Mouse (Mus musculus): ENCODE data around the gene Exoc6.
"Not testable (repeated sequence)": the region's sequence is repeated elsewhere in the genome, so short reads cannot be mapped to it uniquely, and the experiment has no call there.

Gene Exoc6

DNA sequence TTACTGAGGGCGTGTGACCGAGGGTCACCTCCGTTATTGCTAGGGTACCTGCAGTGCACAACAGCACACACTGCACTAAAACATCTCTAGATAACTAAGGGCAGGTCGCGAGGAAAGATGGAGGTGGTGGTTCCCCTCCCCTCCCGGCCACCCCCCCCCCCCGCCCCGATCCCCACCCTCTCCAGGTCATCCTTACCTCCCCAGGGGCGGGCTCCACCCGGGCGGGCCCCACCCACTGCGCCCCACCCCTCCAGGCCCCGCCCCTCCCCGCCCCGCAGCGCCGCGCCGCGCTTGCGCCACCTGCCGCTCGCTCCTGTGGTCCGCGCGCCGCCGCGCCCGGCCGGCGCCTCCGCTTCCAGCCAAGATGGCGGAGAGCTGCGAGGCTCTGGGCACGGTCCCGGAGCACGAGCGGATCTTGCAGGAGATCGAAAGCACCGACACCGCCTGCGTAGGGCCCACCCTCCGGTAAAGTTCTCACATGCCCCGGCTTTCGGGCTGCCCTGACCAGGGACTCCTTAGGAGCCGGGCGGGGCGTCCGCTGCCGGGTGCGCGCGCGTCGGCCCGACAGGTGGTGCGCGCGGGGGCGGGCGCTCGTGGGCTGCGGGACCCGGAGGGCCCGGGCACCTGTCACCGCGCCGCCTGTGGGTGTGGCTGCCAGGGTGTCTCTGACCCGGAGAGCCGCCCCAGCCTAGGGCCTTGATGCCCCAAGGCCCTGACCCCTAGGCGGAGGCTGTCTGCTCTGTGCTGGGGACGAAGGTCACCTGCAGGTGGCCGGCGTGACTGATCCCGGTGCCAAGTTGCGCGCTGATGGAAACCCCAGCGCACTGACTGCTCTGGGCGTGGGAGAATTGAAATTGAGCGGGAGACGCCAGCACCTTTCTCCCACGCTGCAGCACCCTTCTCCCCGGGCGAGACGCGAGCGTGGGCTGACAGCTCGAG, at the start of gene Exoc6:
Gene Exoc6 (plus strand): TSS at position 318 of the 939 bp plus-strand sequence.
- DNase-seq (ENCODE audit: low read depth, low spot score), result peak; percentile 91

DNA sequence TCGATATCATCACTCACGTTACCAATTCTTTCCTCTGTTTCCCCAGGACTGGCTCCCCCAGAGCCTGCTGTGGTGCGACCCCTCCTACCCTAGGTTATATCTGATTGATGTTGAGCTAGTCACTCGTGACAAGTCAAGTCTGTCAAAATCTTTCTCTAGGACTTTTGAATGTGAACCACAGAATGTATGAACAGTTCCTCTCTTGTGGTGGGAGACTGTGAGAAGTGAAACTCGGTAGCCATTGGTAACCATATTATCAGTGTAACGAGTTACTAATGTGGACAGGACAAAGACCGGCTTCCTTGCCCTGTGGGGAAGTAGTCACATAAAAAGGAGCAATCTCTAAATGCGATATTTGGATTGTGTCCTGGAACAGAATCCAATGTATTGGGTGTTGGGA, 47.2 kb upstream of the Exoc6 start:
- no peak for DNase-seq (ENCODE audit: low read depth, low spot score)

DNA sequence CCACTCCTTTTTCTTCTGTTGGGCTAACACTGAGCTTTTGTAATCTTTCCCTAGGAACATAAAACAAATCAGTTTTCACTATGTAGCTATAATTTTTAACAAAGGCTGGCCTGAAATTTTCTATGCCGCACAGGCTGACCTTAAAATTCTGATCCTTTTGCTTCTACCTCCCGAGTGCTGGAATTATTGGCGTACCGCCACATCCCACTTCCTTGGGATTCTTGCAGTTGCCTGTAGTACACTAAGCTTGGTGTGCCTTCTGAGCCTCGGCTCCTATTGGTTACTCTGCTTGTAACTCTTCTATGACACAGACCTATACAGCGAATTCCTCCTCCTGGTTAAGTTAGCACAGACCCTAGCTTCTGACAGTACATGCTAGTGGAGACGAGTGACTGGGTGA, 44.2 kb upstream of the Exoc6 start:
- DNase-seq (ENCODE audit: low read depth, low spot score), result no peak

DNA sequence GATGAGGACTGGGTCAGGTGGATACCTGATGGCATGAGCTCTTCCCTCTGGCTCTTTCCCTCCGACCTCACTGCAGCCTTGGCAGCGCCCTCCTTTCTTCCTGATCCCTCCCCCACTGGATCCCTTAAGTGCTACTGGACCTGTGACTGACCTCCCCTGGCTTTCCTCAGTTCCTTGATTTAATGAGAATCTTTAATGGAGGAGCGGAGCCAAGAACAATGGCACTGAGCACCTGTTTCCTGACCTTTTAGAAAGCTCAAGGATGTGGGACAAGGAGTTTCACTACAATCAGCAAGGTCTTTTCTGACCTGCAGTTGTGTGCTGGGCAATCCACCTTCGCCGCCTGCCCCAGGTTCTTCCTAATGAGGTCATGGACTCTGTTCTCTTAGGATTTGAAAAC, 43.6 kb upstream of the Exoc6 start:
- no peak for DNase-seq (ENCODE audit: low read depth, low spot score)

DNA sequence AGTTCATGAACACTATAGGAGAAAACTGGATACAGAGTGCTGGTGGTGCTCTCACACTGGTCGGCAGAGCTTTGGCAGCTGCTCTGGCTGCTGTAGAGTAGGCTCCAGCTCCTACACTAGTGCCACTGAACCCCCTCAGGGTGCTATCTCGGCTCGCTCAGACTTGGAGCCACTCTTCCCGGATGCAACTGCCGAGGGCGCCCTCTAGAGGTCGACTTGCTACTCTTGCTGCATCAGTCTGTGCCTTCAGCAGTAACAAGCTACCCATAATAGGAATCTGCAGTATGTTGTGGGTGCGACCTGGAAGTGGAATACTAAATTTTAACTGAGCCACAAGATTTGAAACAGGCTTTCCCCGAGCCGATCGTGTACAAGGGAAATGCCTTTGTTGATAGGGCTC, 40.5 kb upstream of the Exoc6 start:
- DNase-seq (ENCODE audit: low read depth, low spot score), result peak; percentile 87

DNA sequence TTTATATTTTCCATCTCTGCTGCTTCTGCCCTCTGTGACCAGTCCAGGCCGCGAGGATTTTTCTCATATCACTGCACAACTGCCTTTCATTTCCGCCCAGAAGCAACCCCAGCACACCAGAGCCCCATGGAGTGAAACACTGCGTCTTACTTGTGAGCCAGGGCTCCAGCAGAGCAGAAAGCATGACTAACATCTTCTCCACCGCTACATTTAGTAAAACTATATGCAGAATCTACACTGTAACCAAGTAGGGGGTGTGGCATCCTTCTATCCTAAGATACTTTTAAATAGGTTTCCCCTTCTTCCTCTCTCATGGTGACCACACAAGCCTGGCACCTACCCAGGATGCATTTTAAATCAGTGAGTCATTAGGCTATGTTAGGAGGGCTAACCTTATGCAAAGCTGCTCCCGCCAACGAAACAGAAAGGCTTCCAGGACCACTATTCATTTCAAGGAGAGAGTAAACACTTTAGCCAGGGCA, 35.4 kb upstream of the Exoc6 start:
- DNase-seq (ENCODE audit: low read depth, low spot score), result no peak

DNA sequence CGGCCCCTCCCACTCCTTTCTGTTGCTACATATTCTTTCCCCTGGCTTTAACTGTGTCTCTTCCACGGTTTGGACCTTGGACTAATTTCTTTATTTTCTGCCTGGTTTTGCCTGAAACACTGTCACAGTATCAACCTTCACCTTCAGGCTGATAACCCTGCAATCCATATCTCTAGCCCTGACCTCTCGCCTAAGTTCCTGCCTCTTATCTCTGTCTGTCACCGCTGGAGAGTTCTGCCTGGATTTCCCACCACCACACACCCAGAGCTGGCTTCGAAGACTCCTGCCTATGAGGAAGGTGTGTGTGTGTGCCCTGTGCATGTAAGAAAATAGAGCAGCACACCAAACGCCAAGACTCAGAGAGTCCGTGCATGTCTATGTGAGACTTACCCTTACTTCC, 32.8 kb upstream of the Exoc6 start:
- DNase-seq (ENCODE audit: low read depth, low spot score), result no peak

DNA sequence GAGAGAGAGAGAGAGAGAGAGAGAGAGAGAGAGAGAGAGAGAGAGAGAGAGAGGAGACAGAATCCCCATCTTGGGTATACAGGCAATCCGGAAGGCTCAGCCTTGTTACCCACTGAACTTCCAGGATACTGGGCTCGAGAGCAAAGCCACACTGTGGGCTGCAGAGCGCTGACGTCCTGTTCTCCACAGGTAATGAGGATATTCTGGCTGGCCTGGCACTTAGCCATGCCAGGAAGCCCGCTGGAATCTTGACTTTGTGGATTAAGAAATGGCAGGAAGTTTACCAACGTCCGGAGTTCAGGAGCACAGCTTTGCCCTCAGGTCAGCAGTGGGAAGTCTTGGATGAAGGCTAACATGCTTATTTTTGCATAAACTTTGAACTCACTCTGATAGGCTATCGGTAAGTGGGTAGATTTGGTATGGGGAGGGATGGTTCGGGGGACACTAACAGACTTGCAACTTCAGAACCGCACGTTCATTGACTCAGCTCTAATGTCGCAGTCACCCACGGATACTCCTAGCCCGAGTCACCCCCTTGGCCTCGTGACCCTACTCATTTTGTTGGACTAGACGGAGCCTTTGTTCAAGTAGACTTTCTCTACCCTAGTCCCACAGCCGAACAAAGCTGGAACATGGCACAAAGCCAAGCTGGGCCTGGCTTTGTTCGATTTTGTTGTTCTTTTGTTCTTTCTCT, 29.3 kb upstream of the Exoc6 start:
- no peak for DNase-seq (ENCODE audit: low read depth, low spot score)

DNA sequence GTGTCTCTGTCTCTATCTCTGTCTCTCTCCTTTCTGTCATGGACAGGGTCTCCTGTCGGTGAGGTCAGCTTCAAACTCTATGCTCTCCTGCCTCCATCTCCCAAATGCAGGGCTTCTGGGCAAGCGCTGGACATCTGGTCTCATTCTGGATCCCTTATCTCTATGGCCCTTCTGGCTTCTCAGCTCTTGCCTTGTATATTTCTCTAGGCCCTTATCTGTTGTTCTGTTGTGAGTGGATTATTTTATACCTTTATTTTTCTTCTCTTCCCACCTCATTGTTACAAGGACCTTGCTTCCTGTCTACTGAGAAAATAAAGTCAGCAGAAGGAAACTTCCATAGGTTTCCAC, 28.8 kb upstream of the Exoc6 start:
- DNase-seq (ENCODE audit: low read depth, low spot score), result no peak

DNA sequence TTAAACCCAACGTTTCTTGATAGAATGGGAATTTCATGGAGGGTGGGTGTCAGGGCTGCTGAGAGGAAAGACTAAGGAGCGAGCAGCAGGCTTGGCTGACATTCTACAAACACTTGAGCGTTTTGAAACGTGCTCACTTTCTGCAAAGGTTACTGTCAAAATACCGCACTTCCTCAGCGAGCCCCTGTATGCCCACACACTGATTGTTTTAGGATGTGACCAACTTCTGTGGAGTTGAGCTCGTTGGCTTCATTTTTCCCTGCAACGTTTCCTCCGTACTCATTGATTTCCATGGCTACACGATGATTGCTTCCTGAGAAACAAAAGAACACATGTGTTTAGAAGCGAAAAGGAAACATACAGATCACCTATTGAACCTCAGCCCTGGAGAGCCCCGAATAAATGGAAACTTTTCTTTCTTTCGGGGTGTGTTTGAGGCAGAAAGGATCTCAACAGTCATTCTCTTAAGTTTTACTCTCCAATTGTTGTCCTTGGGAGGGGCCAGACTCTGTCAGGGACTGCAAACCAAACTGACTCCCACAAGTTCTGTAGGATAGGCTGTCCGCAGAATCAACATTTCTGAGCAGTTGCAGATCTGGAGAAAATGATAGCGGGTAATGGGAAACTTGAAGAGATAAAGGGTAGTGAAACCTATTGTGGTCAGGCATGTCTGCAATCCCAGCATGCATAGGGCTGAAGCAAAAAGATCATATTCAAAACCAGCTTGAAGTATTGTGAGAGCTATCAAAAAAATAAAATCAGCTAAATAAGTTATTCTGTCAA, 26.7 kb upstream of the Exoc6 start:
- peak; percentile 47 for DNase-seq (ENCODE audit: low read depth, low spot score)

DNA sequence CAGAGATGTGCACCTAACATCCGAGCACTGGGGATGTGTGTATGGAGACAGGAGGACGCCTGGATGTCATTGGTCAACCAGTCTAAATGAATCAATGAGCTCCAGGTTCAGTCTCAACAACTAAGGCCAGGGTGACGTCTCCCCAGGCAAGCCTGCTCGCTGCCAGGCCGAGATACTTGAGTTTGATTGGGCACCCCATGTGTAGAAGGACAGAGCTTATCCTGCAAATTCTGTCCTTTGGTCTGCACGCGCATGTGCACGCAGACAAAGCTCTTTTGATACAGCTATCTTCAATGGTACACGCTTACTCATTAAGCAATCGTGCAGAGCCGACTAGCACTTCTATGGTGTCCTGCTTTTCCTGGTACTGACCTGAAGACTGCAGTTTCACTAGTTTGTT, 24.3 kb upstream of the Exoc6 start:
- no peak for DNase-seq (ENCODE audit: low read depth, low spot score)

DNA sequence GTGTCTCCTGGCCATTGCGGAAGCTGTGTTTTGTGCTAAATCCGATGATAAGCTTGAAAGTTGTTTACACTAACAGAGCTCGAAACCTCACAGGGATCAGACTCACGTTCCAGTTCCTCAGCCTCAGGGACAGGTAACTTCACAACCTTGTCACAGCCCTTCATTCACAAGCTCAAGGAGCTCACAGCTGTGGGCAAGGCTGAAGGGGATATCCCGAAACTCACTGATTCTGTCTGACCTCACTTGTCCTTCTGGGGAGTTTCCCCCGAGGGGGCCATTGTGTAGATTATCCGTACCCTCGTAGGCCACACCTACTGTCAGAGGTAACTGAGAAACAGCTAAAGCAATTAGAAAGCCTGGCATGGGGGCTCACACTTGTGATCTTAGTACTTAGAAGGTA, 23.4 kb upstream of the Exoc6 start:
- DNase-seq (ENCODE audit: low read depth, low spot score), result peak; percentile 57

DNA sequence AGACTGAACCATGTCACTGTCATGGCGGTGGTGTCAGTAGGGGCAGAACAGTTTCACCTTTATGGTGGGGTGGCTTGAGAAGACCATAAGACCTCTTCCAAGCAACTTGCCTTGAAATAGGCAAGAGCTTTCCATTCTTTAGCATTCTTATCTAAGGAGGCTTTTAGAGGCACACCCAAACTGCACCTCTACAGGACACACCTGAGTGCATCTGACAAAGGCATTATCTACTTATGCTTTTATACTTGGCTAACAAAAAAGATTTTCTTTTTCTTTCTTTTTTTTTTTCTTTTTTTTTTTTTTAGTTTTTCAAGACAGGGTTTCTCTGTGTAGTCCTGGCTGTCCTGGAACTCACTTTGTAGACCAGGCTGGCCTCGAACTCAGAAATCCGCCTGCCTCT, 22.5 kb upstream of the Exoc6 start:
- not testable (repeated sequence) for DNase-seq (ENCODE audit: low read depth, low spot score)

DNA sequence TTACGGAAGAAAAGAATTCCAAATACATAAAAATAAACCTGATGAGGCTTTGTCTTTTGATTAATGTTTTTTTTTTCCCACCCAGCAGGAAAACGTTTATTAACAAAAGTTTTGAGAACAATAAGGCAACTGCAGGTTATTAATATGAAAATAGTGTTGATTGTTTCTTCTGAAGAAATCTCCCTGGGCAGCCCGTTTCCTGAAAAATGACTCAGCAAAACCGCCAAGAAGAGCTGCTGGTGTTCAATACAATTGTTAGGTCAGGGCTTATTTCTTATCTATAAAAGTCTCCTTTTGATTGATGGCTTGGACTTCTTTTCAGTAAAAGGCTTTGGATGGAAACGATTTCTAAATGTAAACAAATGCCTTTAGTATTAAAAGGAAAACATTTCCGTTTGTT, 21.6 kb upstream of the Exoc6 start:
- no peak for DNase-seq (ENCODE audit: low read depth, low spot score)

DNA sequence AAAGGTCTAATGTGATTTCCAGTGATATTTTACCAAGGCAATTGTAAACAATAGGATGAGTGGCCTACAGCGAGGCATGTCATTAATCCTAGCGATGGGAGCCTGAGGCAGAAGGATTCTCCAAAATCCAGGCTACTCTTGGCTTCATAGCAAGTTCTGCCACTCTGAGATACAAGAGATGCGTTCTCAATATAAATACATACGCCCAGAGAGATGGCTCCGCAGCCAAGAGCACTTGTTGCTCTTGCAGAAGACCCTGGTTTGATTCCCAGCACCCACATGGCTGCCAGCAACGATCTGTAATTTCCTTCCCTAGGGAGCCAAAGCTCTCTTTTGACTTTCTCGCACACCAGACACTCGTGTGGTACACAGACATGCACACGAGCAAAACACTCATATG, 20.9 kb upstream of the Exoc6 start:
- DNase-seq (ENCODE audit: low read depth, low spot score), result no peak

DNA sequence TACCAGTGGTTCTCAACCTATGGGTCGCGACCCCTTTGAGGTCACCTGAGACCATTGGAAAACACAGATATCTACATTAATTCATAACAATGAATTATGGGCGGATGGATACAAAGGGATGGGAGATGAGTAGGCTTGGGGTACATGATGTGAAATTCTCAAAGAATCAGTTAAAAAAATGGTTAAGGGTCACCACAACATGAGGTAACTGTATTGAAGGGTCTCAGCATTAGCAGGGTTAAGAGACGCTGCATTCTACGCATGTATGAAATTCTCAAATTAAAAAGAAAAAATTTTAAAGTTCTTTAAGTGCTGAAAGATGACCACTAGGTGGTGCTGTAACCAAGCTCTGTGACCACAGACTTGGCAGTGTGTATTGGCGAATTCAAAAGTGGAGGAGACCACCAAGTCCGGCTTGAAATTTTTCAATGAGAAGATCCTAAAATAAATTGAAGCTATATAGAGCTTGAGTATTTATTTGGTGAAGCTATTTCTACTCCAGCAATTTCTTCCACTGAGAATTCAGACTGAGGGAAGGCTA, 20.2 kb upstream of the Exoc6 start:
- peak; percentile 85 for DNase-seq (ENCODE audit: low read depth, low spot score)

DNA sequence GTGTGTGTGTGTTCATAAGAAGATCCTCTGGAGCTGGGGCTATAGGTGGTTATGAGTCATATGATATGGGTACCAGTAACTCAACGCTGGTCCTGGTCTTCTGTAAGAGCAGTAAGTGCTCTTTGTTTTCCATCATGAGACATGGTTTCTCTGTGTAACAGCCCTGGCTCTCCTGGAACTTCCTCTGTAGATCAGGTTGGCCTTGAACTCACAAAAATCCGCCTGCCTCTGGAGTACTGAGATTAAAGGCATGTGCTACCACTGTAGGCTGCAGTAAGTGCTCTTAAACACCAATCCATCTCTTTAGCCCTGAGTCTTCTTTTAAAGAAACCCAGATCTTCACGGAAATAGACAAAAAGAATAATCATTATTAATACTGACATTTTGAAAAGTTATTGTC, 19.6 kb upstream of the Exoc6 start:
- DNase-seq (ENCODE audit: low read depth, low spot score), result no peak

DNA sequence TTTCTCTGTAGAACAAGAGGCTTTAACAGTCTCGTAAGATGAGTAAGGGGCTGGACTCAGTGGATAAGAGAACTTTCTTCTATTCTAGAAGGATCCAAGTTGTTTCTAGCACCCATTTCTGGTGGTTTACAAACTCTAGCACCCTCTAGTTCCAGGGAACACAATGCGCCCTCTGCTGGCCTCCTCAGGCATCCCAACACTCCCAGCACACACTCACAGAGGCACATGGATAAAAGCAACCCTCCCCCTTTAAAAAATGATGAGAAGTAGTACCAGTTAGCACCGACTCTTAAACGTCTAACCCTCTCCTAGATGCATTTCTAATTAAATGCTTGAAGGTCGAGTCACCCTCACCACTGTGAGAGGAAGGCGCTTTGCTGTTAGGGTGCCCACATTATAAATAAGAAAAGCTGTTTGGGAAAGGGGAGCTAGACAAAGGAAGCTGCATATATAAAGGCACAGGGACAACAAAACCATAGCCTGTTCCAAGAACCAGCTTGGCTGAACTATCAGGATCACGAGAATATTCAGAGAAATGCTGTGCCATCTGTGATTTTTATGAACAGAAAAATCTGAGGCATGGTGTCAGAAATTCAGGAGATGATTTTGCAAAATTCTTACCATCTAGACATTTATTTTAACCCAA, 18.9 kb upstream of the Exoc6 start:
- DNase-seq (ENCODE audit: low read depth, low spot score), result peak; percentile 70

DNA sequence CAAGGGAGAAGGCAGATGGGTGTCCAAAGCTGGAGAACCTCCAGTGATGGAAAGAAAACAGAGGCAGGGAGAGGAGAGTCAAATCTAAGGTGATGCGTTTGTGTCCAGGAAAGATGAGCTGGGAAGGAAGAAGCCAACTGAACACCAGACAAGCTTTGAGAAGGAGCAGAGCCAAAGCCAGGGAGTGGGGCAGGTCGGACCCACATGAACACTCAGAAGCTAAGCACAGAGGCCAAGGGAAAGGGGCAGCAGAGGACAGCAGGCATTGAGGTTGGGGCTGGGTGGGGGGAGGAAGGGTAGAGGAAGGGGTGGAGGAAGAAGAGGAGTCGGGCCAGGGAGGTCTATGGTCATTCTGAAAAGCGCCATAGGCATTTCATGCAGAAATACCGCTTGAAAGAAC, 17.0 kb upstream of the Exoc6 start:
- DNase-seq (ENCODE audit: low read depth, low spot score), result no peak

DNA sequence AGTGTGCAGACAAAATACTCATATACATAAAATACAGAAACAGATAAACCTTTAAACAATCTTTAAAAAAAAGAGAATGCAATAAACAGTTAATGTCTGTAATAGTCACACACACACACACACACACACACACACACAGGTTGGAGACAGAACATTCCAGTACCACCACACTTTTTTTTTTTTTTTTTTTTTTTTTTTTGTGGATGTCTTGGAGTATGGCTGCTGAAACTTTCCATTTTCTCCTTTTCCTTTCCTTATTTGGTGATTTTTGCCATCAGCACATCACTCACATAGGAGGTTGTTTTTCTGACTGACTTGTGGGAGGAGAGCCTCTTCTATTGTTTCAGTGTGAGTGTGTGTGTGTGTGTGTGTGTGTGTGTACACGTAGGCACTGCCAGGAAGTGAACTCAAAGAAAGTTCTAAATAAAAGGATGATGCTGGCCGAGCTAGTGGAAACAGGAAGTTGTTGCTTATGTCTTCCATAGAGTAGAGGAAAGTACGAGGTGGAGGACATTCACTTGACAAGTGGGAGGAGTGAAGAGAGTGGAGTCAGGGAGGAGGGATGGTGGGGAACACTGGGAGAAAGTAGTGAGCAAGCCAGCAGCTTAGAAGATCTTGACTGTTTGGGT, 15.4 kb upstream of the Exoc6 start:
- DNase-seq (ENCODE audit: low read depth, low spot score), result peak; percentile 69

DNA sequence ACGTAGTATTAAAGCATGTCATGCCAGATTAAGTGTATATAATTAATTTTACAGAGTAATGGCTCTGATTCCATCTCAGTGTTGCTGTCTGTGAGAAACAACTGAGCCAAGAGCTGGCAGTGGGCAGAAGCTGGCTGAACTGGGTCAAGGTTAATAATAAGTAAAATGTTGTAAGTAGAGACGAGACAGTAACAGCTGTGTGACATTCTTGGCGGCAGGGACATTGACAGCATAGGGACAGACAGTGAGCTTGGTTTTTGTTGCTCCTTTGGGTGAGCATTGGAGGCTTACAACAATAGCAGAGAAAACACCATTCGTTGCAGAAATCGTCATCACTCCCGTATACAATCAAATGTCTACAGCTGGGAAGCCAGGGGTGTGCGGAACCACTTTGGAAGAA, 13.8 kb upstream of the Exoc6 start:
- DNase-seq (ENCODE audit: low read depth, low spot score), result no peak

Measured in CD4-positive, CD25-positive, alpha-beta regulatory T cell, adult 2 months (primary cell).